Mouse (Mus musculus) embryonic facial prominence, embryonic 11.5 days (tissue): ENCODE measurements at regions not wholly inside any gene's neighbourhood (a gene's known extent, or its start where the extent isn't known, plus 50 kb on each side); places are given as distances from the start of the nearest gene placed in this dataset.
A peak's percentile ranks its signal among the peaks of the same experiment; 100 is the strongest.

Source experiments
- ATAC-seq: fragments of 200-750 bp; cut with Nextera tagmentation; replicated peaks from 2 replicates; pipeline ENCODE4 v1.8.0; 2017; ENCODE audit warnings: low read depth; ENCODE audit not compliant: insufficient number of reproducible peaks, low FRiP score, low TSS enrichment
- DNase-seq: peaks from one replicate; pipeline ENCODE4 v3.0.0-alpha.2; 2015; ENCODE audit warnings: low spot score
- H3K27ac ChIP-seq: fragments of 300-500 bp; sonication (generic); replicated peaks from 2 replicates; pipeline ENCODE4 v1.5.1; 2014; ENCODE audit warnings: mild to moderate bottlenecking, low read depth, low read length, control low read depth
- H3K27me3 ChIP-seq: fragments of 300-500 bp; sonication (generic); 2 replicates; pipeline ENCODE4 v1.6.1; 2014; ENCODE audit warnings: mild to moderate bottlenecking, low read length, moderate library complexity, mixed read lengths; ENCODE audit not compliant: control insufficient read depth, insufficient read depth
- H3K36me3 ChIP-seq: fragments of 300-500 bp; sonication (generic); replicated peaks from 2 replicates; pipeline ENCODE4 v1.6.1; 2014; ENCODE audit warnings: low read depth, mild to moderate bottlenecking, low read length, moderate library complexity, mixed read lengths; ENCODE audit not compliant: control insufficient read depth, insufficient read depth
- H3K4me1 ChIP-seq: fragments of 300-500 bp; sonication (generic); 2 replicates; pipeline ENCODE4 v1.6.1; 2014; ENCODE audit warnings: low read length, mixed read lengths; ENCODE audit not compliant: control insufficient read depth, insufficient read depth
- H3K4me2 ChIP-seq: fragments of 300-500 bp; sonication (generic); 2 replicates; pipeline ENCODE4 v1.6.1; 2014; ENCODE audit warnings: low read depth, mild to moderate bottlenecking, control low read depth, low read length, moderate library complexity
- H3K4me3 ChIP-seq: fragments of 300-500 bp; sonication (generic); 2 replicates; pipeline ENCODE4 v1.5.1; 2014; ENCODE audit warnings: low read depth, low read length, control low read depth
- H3K9ac ChIP-seq: fragments of 300-500 bp; sonication (generic); replicated peaks from 2 replicates; pipeline ENCODE4 v1.6.1; 2014; ENCODE audit warnings: mild to moderate bottlenecking, control low read depth, low read length
- H3K9me3 ChIP-seq: fragments of 300-500 bp; sonication (generic); replicated peaks from 2 replicates; pipeline ENCODE4 v1.6.1; 2016; ENCODE audit warnings: mild to moderate bottlenecking, low read length, inconsistent platforms, mixed read lengths; ENCODE audit not compliant: control insufficient read depth
- WGBS: fragments of 180-500 bp; shearing (Covaris S2); extraction: QIAGEN DNeasy Blood & Tissue Kit; methylation state at CpG from one replicate; pipeline ENCODE4 v1.1.7; 2014; 5-methylcytosine and 5-hydroxymethylcytosine counted together

DNA sequence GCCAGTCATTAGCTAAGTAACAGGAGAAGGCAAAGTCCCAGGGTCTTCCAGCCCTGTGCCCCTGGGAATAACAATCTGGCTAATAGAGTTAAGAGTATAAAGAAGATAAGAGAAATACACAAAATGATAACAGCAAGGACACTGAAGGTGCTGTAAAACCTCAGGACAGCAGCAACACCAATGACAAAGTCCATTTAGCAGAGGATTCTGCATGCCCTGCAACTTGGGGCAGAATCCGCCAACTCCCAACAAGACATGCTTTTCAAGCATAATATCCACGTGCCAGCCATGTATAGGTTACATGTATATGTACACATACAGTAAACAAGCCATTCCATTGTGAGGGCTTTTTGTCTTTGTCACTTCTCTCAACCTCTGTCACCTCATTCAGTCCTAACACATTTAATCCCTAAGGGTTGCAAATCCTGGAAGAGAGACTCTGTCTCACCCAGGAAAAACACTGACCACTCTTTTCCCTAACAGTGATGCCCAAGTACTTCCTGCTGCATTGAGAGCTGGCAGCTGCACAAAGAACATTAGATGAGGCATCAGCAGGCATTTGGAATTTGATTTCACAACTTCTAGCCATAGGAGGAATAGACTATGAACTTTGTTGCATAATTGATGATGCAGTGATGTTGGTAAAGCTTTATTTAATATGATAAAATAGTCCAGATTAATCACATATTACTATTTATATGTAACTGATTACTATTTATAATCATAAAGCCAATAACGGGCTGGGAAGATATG lies 105.8 kb upstream of the Slc4a7 start:
- Histone ChIP-seq H3K4me2 (no peak overlapping the region), H3K4me3 (no peak overlapping the region), H3K9ac (no peak overlapping the region), H3K27me3 (no peaks in the 10 kb centered on the region), H3K27ac (no peak overlapping the region), H3K4me1 (no peaks in the 10 kb centered on the region), H3K36me3 (no peaks in the 10 kb centered on the region), H3K9me3 (no peaks in the 10 kb centered on the region)
- ATAC-seq (no peak), DNase-seq (no peak)
- 84% methylated on average over 3 of the region's 3 CpGs for WGBS

DNA sequence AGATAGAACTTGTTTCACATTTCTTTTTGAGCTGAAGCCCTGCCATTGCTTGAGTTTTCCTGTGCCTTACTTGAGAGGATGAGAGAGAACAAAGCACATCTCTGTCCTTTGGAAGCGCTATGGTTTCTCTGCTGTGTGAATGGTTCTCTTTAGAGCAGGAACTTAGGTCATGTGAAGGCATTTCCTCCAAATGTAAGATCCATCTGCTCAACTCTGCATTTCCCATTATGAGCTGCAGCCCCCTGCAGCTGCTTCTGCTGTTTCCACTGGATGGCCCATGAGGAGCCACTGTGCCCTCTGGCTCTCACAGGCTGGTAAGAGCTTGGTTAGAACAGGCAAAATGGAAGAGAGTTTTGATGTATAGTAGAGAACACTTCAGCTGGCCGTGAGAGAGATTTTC lies 102.5 kb upstream of the Slc4a7 start:
- H3K27me3 ChIP-seq: no peaks in the 10 kb centered on the region
- 54% methylated on average over 2 of the region's 2 CpGs for WGBS
- no peak overlapping the region for H3K9ac ChIP-seq
- ATAC-seq (no peak), DNase-seq (peak; percentile 4)
- H3K36me3 ChIP-seq: no peaks in the 10 kb centered on the region
- no peaks in the 10 kb centered on the region for H3K9me3 ChIP-seq
- no peaks in the 10 kb centered on the region for H3K4me1 ChIP-seq
- H3K4me2 ChIP-seq: no peak overlapping the region
- no peak overlapping the region for H3K27ac ChIP-seq
- H3K4me3 ChIP-seq: no peak overlapping the region

DNA sequence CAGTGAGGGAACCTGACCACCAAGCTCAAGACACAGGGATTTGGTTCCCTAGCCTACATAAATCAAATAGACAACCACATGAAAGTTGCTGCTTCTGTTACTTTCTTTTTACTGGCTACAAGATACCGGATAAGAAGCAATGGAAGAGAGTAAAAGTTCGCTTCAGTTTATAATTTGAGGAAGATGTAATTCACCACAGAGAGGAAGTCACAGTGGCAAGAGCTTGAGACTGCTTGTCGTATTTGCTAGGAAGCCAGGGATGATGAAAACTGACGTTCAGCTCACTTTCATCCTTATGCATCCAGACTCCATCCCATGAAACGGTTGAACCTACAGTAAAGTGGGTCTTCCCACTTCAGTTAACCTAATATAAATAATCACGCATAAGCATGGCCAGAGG lies 102.1 kb upstream of the Slc4a7 start:
- Histone ChIP-seq H3K9me3 (no peaks in the 10 kb centered on the region), H3K4me2 (no peak overlapping the region), H3K4me1 (no peaks in the 10 kb centered on the region), H3K4me3 (no peak overlapping the region), H3K27me3 (no peaks in the 10 kb centered on the region), H3K36me3 (no peaks in the 10 kb centered on the region), H3K27ac (no peak overlapping the region), H3K9ac (no peak overlapping the region)
- 84% methylated on average over 6 of the region's 6 CpGs for WGBS
- ATAC-seq (no peak), DNase-seq (no peak)

- ATAC-seq: no peak
- no peak for DNase-seq
- no peak overlapping the region for H3K9ac ChIP-seq
- H3K27me3 ChIP-seq: no peaks in the 10 kb centered on the region
- no peaks in the 10 kb centered on the region for H3K9me3 ChIP-seq
- no peak overlapping the region for H3K4me3 ChIP-seq
- 85% methylated on average over 1 of the region's 1 CpGs for WGBS
- no peak overlapping the region for H3K27ac ChIP-seq
- H3K36me3 ChIP-seq: no peaks in the 10 kb centered on the region
- H3K4me2 ChIP-seq: no peak overlapping the region
- no peaks in the 10 kb centered on the region for H3K4me1 ChIP-seq
These were observed 98.6 kb upstream of the Slc4a7 start for GRCm38 (mm10) chr14:14603439-14603838.

DNA sequence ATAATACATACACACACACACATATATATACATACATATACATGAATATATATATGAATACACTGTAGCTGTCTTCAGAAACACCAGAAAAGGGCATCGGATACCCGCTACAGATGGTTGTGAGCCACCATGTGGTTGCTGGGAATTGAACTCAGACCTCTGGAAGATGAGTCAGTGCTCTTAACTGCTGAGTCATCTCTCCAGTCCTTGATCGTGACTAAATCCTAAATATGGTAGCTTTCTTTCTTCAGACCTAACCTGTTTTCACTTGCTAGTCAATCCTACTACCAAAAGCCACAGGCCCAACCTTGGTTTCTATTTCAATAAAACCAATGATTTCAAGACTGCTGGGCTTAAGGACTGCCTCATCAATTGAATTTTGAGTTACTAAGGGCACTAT lies 95.0 kb upstream of the Slc4a7 start:
- Histone ChIP-seq H3K27me3 (no peaks in the 10 kb centered on the region), H3K4me2 (no peak overlapping the region), H3K4me3 (no peak overlapping the region), H3K9me3 (no peaks in the 10 kb centered on the region), H3K27ac (no peak overlapping the region), H3K36me3 (no peaks in the 10 kb centered on the region), H3K4me1 (no peaks in the 10 kb centered on the region), H3K9ac (no peak overlapping the region)
- 91% methylated on average over 3 of the region's 3 CpGs for WGBS
- DNase-seq: no peak
- ATAC-seq: no peak

- no peak overlapping the region for H3K4me3 ChIP-seq
- no peaks in the 10 kb centered on the region for H3K4me1 ChIP-seq
- no peak for DNase-seq
- no peak for ATAC-seq
- H3K27ac ChIP-seq: no peak overlapping the region
- H3K9ac ChIP-seq: no peak overlapping the region
- no peaks in the 10 kb centered on the region for H3K9me3 ChIP-seq
- WGBS: 85% methylated on average over 3 of the region's 3 CpGs
- no peaks in the 10 kb centered on the region for H3K27me3 ChIP-seq
- H3K36me3 ChIP-seq: no peaks in the 10 kb centered on the region
- no peak overlapping the region for H3K4me2 ChIP-seq
These were observed 89.8 kb upstream of the Slc4a7 start for GRCm38 (mm10) chr14:14612245-14612644.

- WGBS: 80% methylated on average over 5 of the region's 5 CpGs
These were observed 81.8 kb upstream of the Slc4a7 start for GRCm38 (mm10) chr14:14620316-14620715.

DNA sequence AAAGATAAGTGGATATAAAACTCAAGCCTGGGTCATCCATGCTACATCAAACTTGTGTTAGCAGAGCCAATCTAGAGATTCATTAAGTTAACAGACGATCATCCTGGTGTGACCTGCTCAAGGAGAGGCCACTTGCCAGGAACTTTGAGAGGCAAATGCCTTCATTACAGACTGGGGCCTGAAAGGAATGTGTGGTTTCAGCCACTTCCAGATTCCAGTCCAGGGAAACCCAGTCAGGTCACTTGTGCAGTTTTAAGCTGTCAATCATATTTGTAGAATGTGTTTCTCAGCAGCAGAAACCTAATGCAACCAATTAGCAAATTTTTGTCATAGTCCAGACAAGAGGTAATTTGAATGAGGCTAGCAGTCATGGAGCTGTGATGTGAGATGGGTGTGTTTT lies 73.4 kb upstream of the Slc4a7 start:
- peak; percentile 3 for DNase-seq
- Histone ChIP-seq H3K9ac (no peak overlapping the region), H3K9me3 (no peaks in the 10 kb centered on the region), H3K4me3 (no peak overlapping the region), H3K27ac (no peak overlapping the region), H3K36me3 (no peaks in the 10 kb centered on the region), H3K4me2 (no peak overlapping the region), H3K27me3 (no peaks in the 10 kb centered on the region), H3K4me1 (no peaks in the 10 kb centered on the region; the same call in 1 of the 2 replicates)
- ATAC-seq: no peak
- 56% methylated on average over 1 of the region's 1 CpGs for WGBS

More at GRCm38 (mm10) chr14:14620316-14620715, 81.8 kb upstream of the Slc4a7 start:
- no peaks in the 10 kb centered on the region for H3K9me3 ChIP-seq
- no peaks in the 10 kb centered on the region for H3K27me3 ChIP-seq
- no peaks in the 10 kb centered on the region for H3K36me3 ChIP-seq
- no peak overlapping the region for H3K4me2 ChIP-seq
- ATAC-seq (no peak), DNase-seq (no peak)
- H3K4me3 ChIP-seq: no peak overlapping the region
- no peaks in the 10 kb centered on the region for H3K4me1 ChIP-seq
- no peak overlapping the region for H3K9ac ChIP-seq
- no peak overlapping the region for H3K27ac ChIP-seq
